Mouse (Mus musculus): ENCODE measurements around the gene Aldh16a1. TPM values are rescaled to one million over a fixed set of nuclear protein-coding genes. Genes with fewer than 3 reads are reported as not detected.

Gene Aldh16a1
- 41.9 and 42.9 TPM in 2 replicates for polyA plus RNA-seq (2016; fragmentation: Nextera tagmentation; extraction: Ambion mirVana)

DNA sequence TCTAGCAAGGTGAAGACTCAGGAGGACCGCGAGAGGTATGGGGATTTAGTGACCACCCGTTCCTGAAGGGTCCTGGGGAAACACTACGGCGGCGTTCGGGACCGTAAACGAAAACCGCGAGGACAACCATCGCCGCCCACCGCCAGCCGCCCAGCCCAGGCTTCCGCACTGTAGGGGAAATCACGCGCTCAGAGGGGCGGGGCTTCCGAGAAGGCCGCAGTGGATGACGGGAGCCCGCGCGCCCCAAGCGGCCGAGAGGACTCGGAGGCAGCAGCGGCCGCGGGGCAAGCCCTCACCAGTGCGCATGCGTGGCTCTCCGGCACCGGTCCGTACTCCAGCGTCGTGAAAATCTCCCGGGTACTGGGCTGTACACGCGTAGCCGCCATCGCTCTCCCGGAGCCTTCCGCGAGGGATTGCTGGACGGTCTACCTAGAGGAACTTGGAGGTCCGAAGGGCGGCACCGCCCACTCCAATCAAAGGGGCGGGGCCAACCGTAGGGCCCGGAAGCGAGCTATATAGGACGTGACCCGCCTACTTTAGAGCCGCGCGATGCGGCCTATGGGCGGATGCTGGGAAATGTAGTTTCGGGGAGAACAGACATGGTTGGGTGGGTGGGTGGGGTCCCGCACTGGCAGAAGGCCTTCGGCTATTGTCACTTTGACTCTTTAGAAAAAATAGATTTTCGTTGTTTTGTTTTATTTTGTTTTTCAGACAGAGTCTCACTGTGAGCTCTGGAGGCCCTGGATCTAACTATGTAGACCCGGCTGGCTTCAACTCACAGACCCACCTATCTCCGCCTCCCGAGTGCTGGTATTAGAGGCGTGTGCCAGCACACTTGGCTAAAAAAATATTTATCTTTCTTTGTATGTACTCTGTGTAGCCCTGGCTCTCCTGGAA, at the start of gene Aldh16a1, which contains the start of gene Pih1d1:
Gene Aldh16a1 (minus strand): TSS at position 489 of the 897 bp plus-strand sequence.
Gene Pih1d1 (plus strand): TSS at position 208 of the 897 bp plus-strand sequence.
- H3K27ac ChIP-seq = peak within 1 kb of the TSS; percentile 92
- H3K27me3 ChIP-seq = no peaks in the 10 kb centered on the region
- no peaks in the 10 kb centered on the region for H3K9me3 ChIP-seq
- H3K36me3 ChIP-seq (replicated peaks) = peaks cover 18% of the 10 kb centered on the region
- peak within 1 kb of the TSS; percentile 81 for H3K4me2 ChIP-seq
- peak within 1 kb of the TSS; percentile 68 for H3K4me3 ChIP-seq (replicated peaks)
- ATAC-seq (ENCODE audit: low FRiP score) = peak; percentile 96
- 6% methylated on average over 68 of the region's 69 CpGs for WGBS
- peaks cover 33% of the 10 kb centered on the region for H3K4me1 ChIP-seq
- H3K9ac ChIP-seq = peak within 1 kb of the TSS; percentile 78

DNA sequence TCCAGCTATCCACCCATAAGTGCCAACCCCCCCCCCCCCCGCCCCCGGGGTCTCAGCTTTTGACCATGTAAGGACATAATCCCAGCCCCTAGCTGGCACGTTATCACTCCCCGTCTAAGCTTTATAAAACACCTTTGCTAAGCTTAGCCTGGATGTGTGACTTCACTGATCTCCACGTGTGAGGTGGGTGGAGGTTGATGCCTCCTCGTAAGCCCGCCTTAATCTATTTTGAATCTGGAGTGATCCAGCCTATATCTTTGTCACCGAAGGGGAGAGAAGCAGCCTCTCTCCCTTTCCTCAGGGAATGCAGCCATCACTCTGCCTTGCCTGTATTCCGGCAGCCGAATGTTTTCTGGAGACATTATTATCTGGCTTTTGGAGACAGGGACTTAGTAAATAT, 48.3 kb upstream of the Aldh16a1 start:
- no peak overlapping the region for H3K4me3 ChIP-seq (replicated peaks)
- H3K27ac ChIP-seq = no peak overlapping the region
- no peak overlapping the region for H3K4me2 ChIP-seq
- no peak for ATAC-seq (ENCODE audit: low FRiP score)
- H3K4me1 ChIP-seq = peaks cover 8% of the 10 kb centered on the region; the same call in 1 of the 2 replicates
- 66% methylated on average over 9 of the region's 10 CpGs for WGBS
- H3K9ac ChIP-seq = no peak overlapping the region
- H3K9me3 ChIP-seq = no peaks in the 10 kb centered on the region
- no peaks in the 10 kb centered on the region for H3K36me3 ChIP-seq (replicated peaks)
- H3K27me3 ChIP-seq = peaks cover 16% of the 10 kb centered on the region; the same call in 1 of the 2 replicates

DNA sequence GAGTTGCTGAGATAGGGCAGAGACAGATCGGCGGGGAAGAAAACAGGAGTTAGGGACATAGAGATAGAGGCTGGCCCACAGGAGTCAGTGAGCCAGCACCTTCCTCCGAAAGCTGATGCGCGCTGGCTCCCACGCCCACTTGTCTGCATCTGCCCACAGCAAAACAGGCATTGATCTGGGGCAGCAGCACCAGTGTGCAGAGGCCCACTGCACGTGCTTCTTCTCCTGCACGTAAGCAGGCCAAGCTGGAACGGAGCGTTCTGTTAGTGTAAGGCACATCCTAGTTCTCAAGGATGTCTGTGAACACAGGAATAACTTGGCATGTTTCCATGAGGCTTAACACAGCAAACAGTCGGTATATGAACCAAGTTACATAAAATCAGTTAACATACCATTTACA, 44.6 kb upstream of the Aldh16a1 start:
- H3K9ac ChIP-seq = no peak overlapping the region
- no peaks in the 10 kb centered on the region for H3K9me3 ChIP-seq
- H3K4me1 ChIP-seq = peaks cover 11% of the 10 kb centered on the region; the same call in 1 of the 2 replicates
- no peak overlapping the region for H3K4me2 ChIP-seq
- H3K4me3 ChIP-seq (replicated peaks) = no peak overlapping the region
- H3K36me3 ChIP-seq (replicated peaks) = no peaks in the 10 kb centered on the region
- no peak overlapping the region for H3K27ac ChIP-seq
- H3K27me3 ChIP-seq = peaks cover 30% of the 10 kb centered on the region
- no peak for ATAC-seq (ENCODE audit: low FRiP score)
- WGBS = 82% methylated on average over 11 of the region's 11 CpGs

DNA sequence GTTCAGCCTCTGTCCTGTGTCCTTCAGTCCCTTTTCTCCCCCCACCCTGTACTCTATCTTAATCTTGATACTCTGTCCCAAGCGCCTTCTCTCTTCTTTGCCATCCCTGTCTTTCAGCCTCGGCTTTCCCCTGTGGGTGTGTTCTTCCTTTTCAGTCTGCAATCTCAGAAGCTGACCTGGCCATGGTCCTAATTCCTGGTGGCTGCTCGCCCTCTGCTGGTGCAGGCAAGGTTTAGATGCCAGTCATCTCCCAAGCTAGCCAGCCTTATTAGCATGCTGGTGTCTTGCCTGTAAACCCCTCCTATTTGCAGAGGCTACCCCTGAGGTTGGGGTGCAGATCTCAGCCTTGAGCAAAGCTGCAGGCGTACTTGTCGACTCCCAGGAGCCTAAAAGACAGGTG, 44.1 kb upstream of the Aldh16a1 start:
- Histone ChIP-seq H3K27ac (no peak overlapping the region), H3K9ac (peak overlapping the region; percentile 30; the same call in 1 of the 2 replicates), H3K4me3 (replicated peaks) (no peak overlapping the region), H3K4me2 (no peak overlapping the region), H3K4me1 (peaks cover 10% of the 10 kb centered on the region; the same call in 1 of the 2 replicates), H3K36me3 (replicated peaks) (no peaks in the 10 kb centered on the region), H3K9me3 (no peaks in the 10 kb centered on the region), H3K27me3 (peaks cover 25% of the 10 kb centered on the region)
- peak; percentile 64 for ATAC-seq (ENCODE audit: low FRiP score)
- WGBS = 12% methylated on average over 5 of the region's 5 CpGs

DNA sequence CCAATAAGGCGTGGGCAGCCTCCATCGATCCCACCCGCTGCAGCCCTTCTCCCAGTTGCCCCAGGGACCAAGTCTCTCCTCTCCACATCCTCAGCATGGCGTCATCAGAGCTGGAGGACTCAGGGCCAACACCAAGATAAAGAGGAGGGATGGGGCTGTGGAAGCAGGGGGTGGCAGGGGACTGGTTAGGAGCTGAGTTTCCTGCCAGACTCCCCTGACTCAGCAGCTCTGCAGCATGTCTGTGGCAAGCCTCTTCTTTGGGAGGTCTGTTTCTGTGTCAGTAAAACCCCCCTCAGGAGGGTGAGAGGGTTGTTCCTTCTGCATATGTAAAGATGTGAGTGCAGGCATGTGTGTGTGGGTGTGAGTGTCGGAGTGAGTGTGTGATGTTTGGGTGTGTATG, 42.6 kb upstream of the Aldh16a1 start:
- Histone ChIP-seq H3K36me3 (replicated peaks) (no peaks in the 10 kb centered on the region), H3K27me3 (peaks cover 24% of the 10 kb centered on the region), H3K4me3 (replicated peaks) (no peak overlapping the region), H3K9me3 (no peaks in the 10 kb centered on the region), H3K9ac (peak overlapping the region; percentile 17; the same call in 1 of the 2 replicates), H3K27ac (no peak overlapping the region), H3K4me1 (peaks cover 11% of the 10 kb centered on the region; the same call in 1 of the 2 replicates), H3K4me2 (no peak overlapping the region)
- ATAC-seq (ENCODE audit: low FRiP score) = no peak
- WGBS = 66% methylated on average over 5 of the region's 5 CpGs

DNA sequence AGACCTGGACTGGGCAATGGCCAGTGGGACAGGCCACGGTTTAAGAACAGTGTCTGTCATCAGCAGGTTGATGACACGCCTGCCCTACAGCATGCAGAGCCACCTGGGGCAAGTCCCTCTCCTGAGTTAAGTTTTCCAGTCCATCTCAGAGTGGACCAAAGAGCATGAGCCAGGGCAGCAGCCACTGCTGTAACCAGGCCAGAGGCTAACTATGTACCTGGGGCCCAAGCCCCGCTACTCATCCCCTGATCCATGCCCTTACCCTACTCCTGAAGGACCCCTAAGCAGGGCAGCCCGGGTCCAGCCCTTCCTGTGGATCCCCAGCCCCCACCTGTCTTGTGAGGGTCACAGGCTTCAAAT, 41.8 kb upstream of the Aldh16a1 start:
- no peak overlapping the region for H3K4me2 ChIP-seq
- no peak overlapping the region for H3K4me3 ChIP-seq (replicated peaks)
- WGBS = 84% methylated on average over 4 of the region's 4 CpGs
- peaks cover 16% of the 10 kb centered on the region; the same call in 1 of the 2 replicates for H3K4me1 ChIP-seq
- peaks cover 27% of the 10 kb centered on the region for H3K27me3 ChIP-seq
- ATAC-seq (ENCODE audit: low FRiP score) = no peak
- H3K9ac ChIP-seq = no peak overlapping the region
- no peaks in the 10 kb centered on the region for H3K9me3 ChIP-seq
- no peaks in the 10 kb centered on the region for H3K36me3 ChIP-seq (replicated peaks)
- H3K27ac ChIP-seq = no peak overlapping the region

DNA sequence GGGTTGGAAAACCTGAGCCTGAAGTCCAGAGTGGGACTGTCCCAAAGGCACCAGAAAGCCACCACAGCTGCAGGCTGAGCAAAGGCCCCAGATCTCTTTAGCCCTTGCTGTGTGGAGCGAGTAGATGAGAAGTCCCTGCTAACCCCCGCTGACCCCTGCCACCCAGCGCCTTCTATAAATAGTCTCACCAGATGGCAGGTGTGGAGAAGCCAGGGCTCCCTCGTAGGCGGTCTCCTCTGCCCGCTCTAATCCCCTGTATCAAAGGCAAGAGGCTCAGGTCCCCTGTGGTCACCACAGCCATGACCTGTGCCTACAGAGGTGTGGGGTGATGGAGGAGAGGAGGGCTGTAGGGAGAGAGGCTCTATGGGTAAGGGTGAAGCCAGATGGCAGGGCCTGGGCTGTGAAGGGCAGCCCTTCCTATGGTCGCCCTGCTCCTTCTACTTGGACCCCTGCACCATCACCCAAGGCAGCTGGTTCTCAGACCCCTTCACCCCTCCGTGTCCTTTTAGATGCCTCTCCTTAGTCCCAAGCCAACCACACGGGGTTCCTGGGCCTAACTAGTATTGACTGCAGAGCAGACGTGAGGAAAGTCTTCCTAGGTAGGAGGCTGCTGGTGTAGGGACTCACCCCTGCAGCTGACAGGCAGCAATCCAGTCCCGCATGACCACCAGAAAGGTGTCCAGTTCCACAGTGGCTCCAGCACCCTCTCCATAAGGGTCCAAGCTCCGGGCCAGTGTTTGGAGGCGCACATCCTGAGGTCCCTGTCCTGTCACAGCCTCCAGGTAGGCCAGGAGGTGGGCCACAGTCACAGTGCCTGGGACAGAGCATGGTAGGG, 41.2 kb upstream of the Aldh16a1 start:
- no peaks in the 10 kb centered on the region for H3K36me3 ChIP-seq (replicated peaks)
- H3K4me2 ChIP-seq = no peak overlapping the region
- peaks cover 33% of the 10 kb centered on the region for H3K27me3 ChIP-seq
- H3K9ac ChIP-seq = no peak overlapping the region
- H3K9me3 ChIP-seq = no peaks in the 10 kb centered on the region
- H3K27ac ChIP-seq = no peak overlapping the region
- no peak overlapping the region for H3K4me3 ChIP-seq (replicated peaks)
- no peak for ATAC-seq (ENCODE audit: low FRiP score)
- H3K4me1 ChIP-seq = peaks cover 16% of the 10 kb centered on the region; the same call in 1 of the 2 replicates
- WGBS = 61% methylated on average over 13 of the region's 13 CpGs

DNA sequence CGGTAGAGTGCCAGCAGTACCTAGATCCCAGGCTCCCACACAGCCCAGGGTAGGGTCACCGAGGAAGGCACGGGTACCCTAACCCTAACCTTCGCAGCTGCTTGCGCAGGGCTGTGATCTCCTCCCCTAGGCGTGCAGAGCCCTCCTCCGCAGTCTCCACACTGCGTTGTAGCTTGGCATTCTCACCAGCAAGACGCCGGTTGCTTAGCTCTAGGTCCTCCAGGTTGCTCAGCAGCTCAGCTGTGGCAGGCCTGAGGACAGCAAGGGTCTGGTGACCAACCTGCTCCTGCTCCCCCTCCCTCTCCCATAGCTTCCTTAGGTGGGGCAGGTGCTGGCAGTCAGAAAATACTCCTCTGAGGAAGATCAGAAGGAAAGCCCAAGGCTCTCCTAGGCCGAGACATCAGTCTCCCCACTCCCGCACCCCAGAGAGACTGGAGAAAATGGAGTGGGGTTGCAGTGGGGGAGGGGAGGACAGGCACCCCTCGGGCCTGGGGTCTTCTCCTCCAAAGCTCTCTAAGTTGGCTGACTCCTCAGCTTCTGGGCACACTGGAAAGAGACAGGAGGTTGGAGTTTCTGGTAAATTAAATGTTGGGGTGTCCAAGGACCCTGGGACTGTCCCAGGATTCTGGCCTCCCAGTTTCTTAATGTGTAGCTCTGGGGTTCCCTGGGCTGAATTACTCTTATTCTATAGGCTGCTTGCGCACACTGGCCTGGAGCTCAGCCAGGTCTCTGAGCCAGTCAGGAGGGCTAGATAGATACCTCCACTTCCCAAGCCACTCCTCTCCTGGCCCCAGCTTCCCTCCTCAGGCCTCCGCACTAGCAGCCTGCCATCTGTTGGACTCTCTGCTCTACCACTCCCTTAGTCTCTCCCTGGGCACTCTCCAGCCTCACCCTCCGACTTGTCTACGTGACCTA, 39.7 kb upstream of the Aldh16a1 start:
- ATAC-seq (ENCODE audit: low FRiP score) = no peak
- Histone ChIP-seq H3K9me3 (no peaks in the 10 kb centered on the region), H3K27ac (no peak overlapping the region), H3K36me3 (replicated peaks) (no peaks in the 10 kb centered on the region), H3K9ac (no peak overlapping the region), H3K27me3 (peaks cover 46% of the 10 kb centered on the region), H3K4me2 (no peak overlapping the region), H3K4me1 (peaks cover 16% of the 10 kb centered on the region; the same call in 1 of the 2 replicates), H3K4me3 (replicated peaks) (no peak overlapping the region)
- WGBS = 70% methylated on average over 17 of the region's 17 CpGs

DNA sequence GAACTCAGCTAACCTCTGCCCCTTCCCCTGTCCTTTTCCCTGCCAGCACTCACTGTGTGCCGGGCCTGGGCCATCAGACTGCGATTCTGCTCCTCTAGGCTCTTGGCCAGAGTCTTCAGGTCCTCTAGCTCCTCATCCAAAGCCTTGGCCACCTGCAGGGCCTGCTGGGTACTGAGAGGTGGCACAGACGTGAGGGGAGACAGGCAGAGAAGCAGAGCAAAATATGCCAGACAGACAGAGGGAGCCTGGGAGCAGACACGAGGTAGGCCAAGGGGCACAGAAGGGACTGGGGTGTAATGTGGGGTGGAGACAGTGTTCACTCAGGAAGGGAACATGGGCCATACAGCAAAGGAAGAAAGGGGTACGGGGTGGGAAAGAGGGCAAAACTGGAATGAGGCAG, 39.0 kb upstream of the Aldh16a1 start:
- H3K27me3 ChIP-seq = peaks cover 53% of the 10 kb centered on the region
- H3K4me2 ChIP-seq = no peak overlapping the region
- no peaks in the 10 kb centered on the region for H3K9me3 ChIP-seq
- ATAC-seq (ENCODE audit: low FRiP score) = no peak
- no peak overlapping the region for H3K27ac ChIP-seq
- no peak overlapping the region for H3K4me3 ChIP-seq (replicated peaks)
- WGBS = 71% methylated on average over 5 of the region's 5 CpGs
- no peaks in the 10 kb centered on the region for H3K36me3 ChIP-seq (replicated peaks)
- H3K9ac ChIP-seq = no peak overlapping the region
- H3K4me1 ChIP-seq = peaks cover 15% of the 10 kb centered on the region; the same call in 1 of the 2 replicates

DNA sequence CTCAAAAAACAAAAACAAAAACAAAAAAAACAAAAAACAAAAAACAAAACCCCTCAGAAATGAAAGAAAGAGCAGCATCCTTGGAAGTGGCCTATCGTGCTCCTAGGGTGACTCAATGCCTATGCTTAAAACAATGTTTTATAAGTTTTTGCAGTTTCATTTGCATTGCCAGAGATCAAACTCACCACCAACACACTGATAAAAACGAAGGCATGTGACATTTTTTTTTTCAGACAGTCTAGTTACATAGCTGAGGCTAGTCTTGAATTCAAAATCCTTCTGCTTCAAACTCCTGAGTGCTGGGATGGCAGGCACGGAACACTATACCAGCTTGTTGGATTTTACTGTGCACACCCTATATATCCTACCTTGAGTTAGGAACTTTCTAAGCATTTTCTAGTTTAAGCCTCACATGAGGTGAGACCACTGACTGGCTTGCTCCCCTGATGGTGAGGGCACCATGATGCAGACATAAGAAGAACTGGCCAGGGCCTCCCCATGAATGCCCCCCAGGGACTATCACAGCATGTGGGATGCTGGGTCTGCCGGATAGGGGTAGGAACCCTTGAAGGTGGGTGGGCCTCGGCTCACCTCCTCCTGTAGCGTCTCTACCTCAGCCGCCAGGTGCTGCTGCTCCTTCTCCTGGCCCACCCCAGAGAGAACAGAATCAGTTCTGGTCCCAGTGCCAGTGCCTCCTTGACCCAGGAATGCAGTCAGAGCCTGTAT, 38.4 kb upstream of the Aldh16a1 start:
- Histone ChIP-seq H3K27me3 (peaks cover 59% of the 10 kb centered on the region), H3K9ac (no peak overlapping the region), H3K36me3 (replicated peaks) (no peaks in the 10 kb centered on the region), H3K4me2 (no peak overlapping the region), H3K4me1 (peaks cover 12% of the 10 kb centered on the region; the same call in 1 of the 2 replicates), H3K27ac (no peak overlapping the region), H3K4me3 (replicated peaks) (no peak overlapping the region), H3K9me3 (no peaks in the 10 kb centered on the region)
- 81% methylated on average over 7 of the region's 7 CpGs for WGBS
- ATAC-seq (ENCODE audit: low FRiP score) = no peak

DNA sequence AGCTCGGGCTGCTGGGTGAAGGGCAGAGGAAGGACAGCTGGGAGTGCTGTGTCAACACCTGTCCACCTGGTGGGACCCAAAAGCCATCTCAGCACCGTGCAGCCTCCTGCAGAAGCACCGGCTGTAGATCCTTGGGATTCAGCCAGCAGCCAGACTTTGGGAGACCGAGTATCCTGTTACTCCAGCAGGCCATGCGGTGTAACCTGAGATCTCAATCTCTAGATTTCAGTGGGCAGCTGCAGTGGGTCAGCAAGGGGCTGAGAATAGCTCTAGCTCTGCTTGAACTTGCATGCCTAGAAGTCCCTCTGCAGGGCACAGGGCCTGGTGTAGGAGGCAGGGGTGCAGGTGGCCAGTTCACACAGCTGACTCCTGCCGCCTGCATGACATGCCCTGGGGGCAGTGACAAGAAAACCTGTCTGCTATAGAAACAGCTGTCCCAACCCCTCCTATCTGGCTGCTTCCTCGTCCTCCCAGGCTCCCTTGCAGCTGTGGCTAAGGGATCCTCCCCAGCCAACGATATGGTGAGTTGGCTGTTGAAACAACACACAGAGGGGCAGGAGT, 37.5 kb upstream of the Aldh16a1 start:
- Histone ChIP-seq H3K4me2 (no peak overlapping the region), H3K36me3 (replicated peaks) (no peaks in the 10 kb centered on the region), H3K27ac (no peak overlapping the region), H3K9me3 (no peaks in the 10 kb centered on the region), H3K4me1 (peaks cover 12% of the 10 kb centered on the region; the same call in 1 of the 2 replicates), H3K9ac (no peak overlapping the region), H3K27me3 (peaks cover 63% of the 10 kb centered on the region), H3K4me3 (replicated peaks) (no peak overlapping the region)
- ATAC-seq (ENCODE audit: low FRiP score) = no peak
- 33% methylated on average over 8 of the region's 8 CpGs for WGBS

Measured in forebrain, embryonic 12.5 days (tissue).